Mouse (Mus musculus): ENCODE data around the gene Cdh4.

- TF ChIP-seq FLI1 (IDR thresholded peaks at IDR 0.05; ENCODE audit: low read length) (no peak), GATA1 (IDR thresholded peaks at IDR 0.05; ENCODE audit: borderline replicate concordance, low read length) (no peak)
Observed at GRCm38 (mm10) chr2:179775999-179776705, 333.9 kb downstream of the Cdh4 start.
